16 mouse cellular contexts compared by ENCODE assay signal in genomic region chr4:135896157-135896556, GRCm38 (mm10). TPM values are rescaled to one million over a fixed set of nuclear protein-coding genes. Genes with fewer than 3 reads are reported as not detected.
DNase-seq lines count a peak whose midpoint lies in the region; ATAC-seq and TF ChIP-seq lines count a peak whose summit lies in the region.
"Had no signal": no experiment of that assay in that cellular context is flagged by ENCODE, and none has a peak within 500 bp of the region (broad histone marks: within the 10 kb centered on the region; RNA-seq: fewer than 3 reads in every experiment).

No protein-coding gene starts in this region.

- H3K4me1 ChIP-seq in G1E (ENCODE audit: insufficient read depth, low read depth, low read length) = peaks cover 74% of the 10 kb centered on the region
- peaks cover 63% of the 10 kb centered on the region for H3K4me1 ChIP-seq in liver, embryonic 12.5 days
- H3K4me1 ChIP-seq in small intestine, adult 2 months (ENCODE audit: control insufficient read depth, insufficient read depth, insufficient read length, low read length) = peaks cover 3% of the 10 kb centered on the region; the same call in 1 of the 2 replicates
- H3K4me1 ChIP-seq: hindbrain, embryonic 13.5 days; neural tube, embryonic 13.5 days had no signal

- no peak for TF ChIP-seq POLR2A in small intestine, adult 2 months (IDR thresholded peaks at IDR 0.05; ENCODE audit: low read depth, low read length)

- ATAC-seq in G1E (ENCODE audit: extremely low read depth, insufficient number of reproducible peaks, low FRiP score, poor library complexity, severe bottlenecking) = no peak
- no peak for ATAC-seq in liver, embryonic 12.5 days
- ATAC-seq: forebrain, embryonic 14.5 days had no signal

- H3K27ac ChIP-seq in liver, embryonic 12.5 days = peak overlapping the region; percentile 90
- no peak overlapping the region for H3K27ac ChIP-seq in small intestine, adult 2 months (ENCODE audit: insufficient read depth, low read depth, low read length)
- H3K27ac ChIP-seq: hindbrain, embryonic 13.5 days; neural tube, embryonic 13.5 days had no signal

- H3K9ac ChIP-seq in liver, embryonic 12.5 days = peak overlapping the region; percentile 47
- H3K9ac ChIP-seq: hindbrain, embryonic 13.5 days; neural tube, embryonic 13.5 days had no signal

- H3K4me2 ChIP-seq in liver, embryonic 12.5 days = peak overlapping the region; percentile 63
- H3K4me2 ChIP-seq: hindbrain, embryonic 13.5 days; neural tube, embryonic 13.5 days had no signal

- WGBS in liver, embryonic 12.5 days (ENCODE audit: insufficient replicate concordance) = 38% methylated on average over 6 of the region's 6 CpGs
- 77% methylated on average over 6 of the region's 6 CpGs for WGBS in small intestine, adult 2 months

- H3K9me3 ChIP-seq in G1E (replicated peaks) = peaks cover 4% of the 10 kb centered on the region; the same call in 1 of the 2 replicates
- no peaks in the 10 kb centered on the region for H3K9me3 ChIP-seq in liver, embryonic 12.5 days (replicated peaks)
- H3K9me3 ChIP-seq: hindbrain, embryonic 13.5 days; neural tube, embryonic 13.5 days had no signal

- H3K4me3 ChIP-seq in G1E (ENCODE audit: low read depth, low read length) = peak overlapping the region; percentile 62
- H3K4me3 ChIP-seq in liver, embryonic 12.5 days = peak overlapping the region; percentile 24
- H3K4me3 ChIP-seq in small intestine, adult 2 months (ENCODE audit: low read depth, low read length) = peak overlapping the region; percentile 37
- H3K4me3 ChIP-seq: hindbrain, embryonic 13.5 days; neural tube, embryonic 13.5 days had no signal

- peaks cover 16% of the 10 kb centered on the region for H3K36me3 ChIP-seq in G1E (replicated peaks)
- no peaks in the 10 kb centered on the region for H3K36me3 ChIP-seq in liver, embryonic 12.5 days
- H3K36me3 ChIP-seq in small intestine, adult 2 months (ENCODE audit: control insufficient read depth, insufficient read depth, low read length) = no peaks in the 10 kb centered on the region
- H3K36me3 ChIP-seq: hindbrain, embryonic 13.5 days; neural tube, embryonic 13.5 days had no signal

- TF ChIP-seq CTCF in G1E (IDR thresholded peaks at IDR 0.05; ENCODE audit: low read depth, low read length) = no peak
- TF ChIP-seq CTCF in small intestine, adult 2 months (IDR thresholded peaks at IDR 0.05; ENCODE audit: extremely low read depth, insufficient read length, insufficient replicate concordance, low read depth, low read length) = no peak

- DNase-seq in spleen, postnatal 36 days (ENCODE audit: low spot score in 2 of 2) = peak; percentile 76 to 77
- DNase-seq in spleen, postnatal 14 days (ENCODE audit: low spot score in 2 of 2) = no peak
- no peak for DNase-seq in G1E (ENCODE audit: low spot score)
- DNase-seq in frontal cortex, adult 2 months (ENCODE audit: extremely low spot score in 1 of 2, low spot score in 1 of 2) = no peak
- DNase-seq in ovary, postnatal 36 days (ENCODE audit: low spot score) = no peak
- DNase-seq: cerebellum, adult 8-10 months; heart, adult 18-20 months; kidney, adult 18-20 months; kidney, postnatal 25 days; layer of hippocampus, adult 9-11 months; lung, adult 18-20 months had no signal

- H3K27me3 ChIP-seq in G1E (ENCODE audit: insufficient read depth, low read length) = no peaks in the 10 kb centered on the region
- H3K27me3 ChIP-seq in liver, embryonic 12.5 days (replicated peaks) = no peaks in the 10 kb centered on the region
- H3K27me3 ChIP-seq in small intestine, adult 2 months (ENCODE audit: control insufficient read depth, insufficient read depth, low read length) = no peaks in the 10 kb centered on the region
- H3K27me3 ChIP-seq: hindbrain, embryonic 13.5 days; neural tube, embryonic 13.5 days had no signal

RNA-seq across cellular contexts. Expression of gene Cnr2, which starts 1.0 kb away (rescaled TPM):
- 13.4 and 13.6 TPM in 2 replicates for total RNA-seq in G1E (2014; fragmentation: Nextera tagmentation)
- total RNA-seq in G1E (2017) = 28.2 and 30.6 TPM in 2 replicates
- polyA plus RNA-seq in G1E (2012) = 4.0 and 5.1 TPM in 2 replicates
- 3.9 and 4.3 TPM in 2 replicates for polyA plus RNA-seq in liver, embryonic 12.5 days (2016; fragmentation: Nextera tagmentation; extraction: Ambion mirVana)
- 1.0 and 1.1 TPM in 2 replicates for polyA plus RNA-seq in small intestine, adult 2 months (2012; rRNA removed)
- polyA plus RNA-seq in frontal cortex, adult 2 months (2012; rRNA removed) = 0.11 and 0.14 TPM in 2 replicates

RNA-seq across cellular contexts. Expression of gene Pnrc2, which starts 22.5 kb away (rescaled TPM):
- total RNA-seq in G1E (2014; fragmentation: Nextera tagmentation) = 264 and 272 TPM in 2 replicates
- total RNA-seq in G1E (2017) = 159 and 197 TPM in 2 replicates
- polyA plus RNA-seq in G1E (2012) = 7.7 and 7.9 TPM in 2 replicates
- polyA plus RNA-seq in liver, embryonic 12.5 days (2016; fragmentation: Nextera tagmentation; extraction: Ambion mirVana) = 91.1 and 98.9 TPM in 2 replicates
- 2.4 and 8.5 TPM in 2 replicates for polyA plus RNA-seq in small intestine, adult 2 months (2012; rRNA removed)
- 63.1 and 68.6 TPM in 2 replicates for polyA plus RNA-seq in frontal cortex, adult 2 months (2012; rRNA removed)

RNA-seq across cellular contexts. Expression of gene Fuca1, which starts 24.4 kb away (rescaled TPM):
- total RNA-seq in G1E (2014; fragmentation: Nextera tagmentation) (32.8 and 66.2 TPM in 2 replicates), G1E (2017) (149 and 150 TPM in 2 replicates)
- 13.9 and 16.9 TPM in 2 replicates for polyA plus RNA-seq in G1E (2012)
- 22.2 and 23.8 TPM in 2 replicates for polyA plus RNA-seq in liver, embryonic 12.5 days (2016; fragmentation: Nextera tagmentation; extraction: Ambion mirVana)
- 62.8 and 108 TPM in 2 replicates for polyA plus RNA-seq in small intestine, adult 2 months (2012; rRNA removed)
- 40.4 and 42.3 TPM in 2 replicates for polyA plus RNA-seq in frontal cortex, adult 2 months (2012; rRNA removed)

RNA-seq across cellular contexts. Expression of gene Srsf10, which starts 40.6 kb away (rescaled TPM):
- total RNA-seq in G1E (2014; fragmentation: Nextera tagmentation) (355 and 418 TPM in 2 replicates), G1E (2017) (223 and 241 TPM in 2 replicates)
- 299 and 339 TPM in 2 replicates for polyA plus RNA-seq in G1E (2012)
- 157 TPM in 2 replicates for polyA plus RNA-seq in liver, embryonic 12.5 days (2016; fragmentation: Nextera tagmentation; extraction: Ambion mirVana)
- 29.5 and 48.2 TPM in 2 replicates for polyA plus RNA-seq in small intestine, adult 2 months (2012; rRNA removed)
- 68.2 and 68.5 TPM in 2 replicates for polyA plus RNA-seq in frontal cortex, adult 2 months (2012; rRNA removed)

RNA-seq across cellular contexts. Expression of gene Hmgcl, which starts 50.1 kb away (rescaled TPM):
- total RNA-seq in G1E (2014; fragmentation: Nextera tagmentation) (19.1 and 22.2 TPM in 2 replicates), G1E (2017) (38.0 and 39.1 TPM in 2 replicates)
- 22.6 and 33.3 TPM in 2 replicates for polyA plus RNA-seq in G1E (2012)
- 67.4 and 71.1 TPM in 2 replicates for polyA plus RNA-seq in liver, embryonic 12.5 days (2016; fragmentation: Nextera tagmentation; extraction: Ambion mirVana)
- 50.3 and 76.6 TPM in 2 replicates for polyA plus RNA-seq in small intestine, adult 2 months (2012; rRNA removed)
- polyA plus RNA-seq in frontal cortex, adult 2 months (2012; rRNA removed) = 56.1 and 56.2 TPM in 2 replicates

Comparison
In these comparisons a context has a peak if more than half of its experiments do, and no peak if none do; other contexts are left out.
1. DNase-seq: peak in spleen, postnatal 36 days (2 of 2); none in spleen, postnatal 14 days (0 of 2), G1E (single experiment), frontal cortex, adult 2 months (0 of 2) and ovary, postnatal 36 days (single experiment).
2. Peak in every context shown above with its lines, with median percentiles within 50 percentile points of each other: H3K4me3 ChIP-seq.